Mouse (Mus musculus): ENCODE measurements around the gene Polr2i.

GRCm38 (mm10) chr7:30215875-30216274, 15.9 kb upstream of the Polr2i start:
- TF ChIP-seq ZNF384 (IDR thresholded peaks at IDR 0.05; ENCODE audit: low read depth, low read length), result no peak
- TF ChIP-seq ZC3H11A (IDR thresholded peaks at IDR 0.05; ENCODE audit: borderline replicate concordance, low read depth, low read length), result no peak

All from ES-E14 (cell line).